Mouse (Mus musculus) layer of hippocampus, adult 11-12 months (tissue): ENCODE data around the gene Rubcn.
A peak's percentile ranks its signal among the peaks of the same experiment; 100 is the strongest.

Experiments
- DNase-seq: peaks from one replicate; pipeline ENCODE4 v3.0.0; 2022; ENCODE audit warnings: low spot score

Gene Rubcn

GRCm38 (mm10) chr16:32818441-32818840, 59.1 kb downstream of the Rubcn start:
- no peak for DNase-seq

GRCm38 (mm10) chr16:32818036-32818435, 59.5 kb downstream of the Rubcn start:
- DNase-seq = no peak

- no peak for DNase-seq
Observed at GRCm38 (mm10) chr16:32815160-32815605, 62.4 kb downstream of the Rubcn start.

- peak; percentile 19 for DNase-seq
Observed at GRCm38 (mm10) chr16:32814539-32814938, 63.0 kb downstream of the Rubcn start.

- no peak for DNase-seq
Observed at GRCm38 (mm10) chr16:32813771-32814170, 63.8 kb downstream of the Rubcn start.

GRCm38 (mm10) chr16:32813362-32813761, 64.2 kb downstream of the Rubcn start:
- no peak for DNase-seq

- peak; percentile 86 for DNase-seq
Observed at GRCm38 (mm10) chr16:32812888-32813361, 64.6 kb downstream of the Rubcn start.

- no peak for DNase-seq
Observed at GRCm38 (mm10) chr16:32810321-32810720, 67.2 kb downstream of the Rubcn start, which contains the start of gene Smbd1. Gene Smbd1 (minus strand): TSS chr16:32810477.

GRCm38 (mm10) chr16:32807408-32808185, 70.0 kb downstream of the Rubcn start:
- DNase-seq = no peak

- DNase-seq = no peak
Observed at GRCm38 (mm10) chr16:32805151-32805550, 72.4 kb downstream of the Rubcn start.

- DNase-seq = no peak
Observed at GRCm38 (mm10) chr16:32803901-32804300, 73.7 kb downstream of the Rubcn start.

- DNase-seq = peak; percentile 51
Observed at GRCm38 (mm10) chr16:32803252-32803853, 74.2 kb downstream of the Rubcn start.

GRCm38 (mm10) chr16:32797426-32797689, 80.2 kb downstream of the Rubcn start, which contains the start of gene Muc20:
Gene Muc20 (minus strand): TSS chr16:32797435.
- no peak for DNase-seq

GRCm38 (mm10) chr16:32796676-32797425, 80.7 kb downstream of the Rubcn start:
- no peak for DNase-seq

GRCm38 (mm10) chr16:32795177-32795576, 82.4 kb downstream of the Rubcn start:
- no peak for DNase-seq

- no peak for DNase-seq
Observed at GRCm38 (mm10) chr16:32790056-32790455, 87.5 kb downstream of the Rubcn start.

GRCm38 (mm10) chr16:32784840-32785239, 92.7 kb downstream of the Rubcn start:
- peak; percentile 25 for DNase-seq

GRCm38 (mm10) chr16:32783324-32784062, 94.1 kb downstream of the Rubcn start:
- no peak for DNase-seq

GRCm38 (mm10) chr16:32778956-32779355, 98.6 kb downstream of the Rubcn start:
- DNase-seq = no peak

GRCm38 (mm10) chr16:32776676-32777075, 100.9 kb downstream of the Rubcn start:
- DNase-seq = no peak
